26 mouse cellular contexts compared by ENCODE assay signal in the genomic region with DNA sequence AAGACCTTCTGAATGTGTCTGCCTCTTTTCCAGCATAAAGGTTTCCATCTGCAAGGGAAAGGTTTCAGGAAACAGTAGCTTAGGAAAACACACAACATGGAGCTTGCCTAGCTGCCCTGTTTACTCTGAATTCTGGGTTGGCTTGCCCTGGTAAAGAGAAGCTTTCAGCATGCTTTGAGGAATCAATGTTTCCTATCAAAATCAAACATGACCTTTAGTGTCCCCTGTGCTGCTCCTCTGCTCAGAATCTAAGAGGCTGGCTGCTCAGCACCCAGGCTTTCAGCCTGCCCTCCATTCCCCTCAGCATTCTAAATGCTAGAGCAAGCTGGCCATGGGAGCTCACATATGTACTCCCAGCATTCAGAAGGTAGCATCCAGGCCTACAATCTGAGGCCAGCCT.
DNase-seq lines count a peak whose midpoint lies in the region; ATAC-seq lines count a peak whose summit lies in the region.
"Had no signal": no experiment of that assay in that cellular context is flagged by ENCODE, and none has a peak within 500 bp of the region (broad histone marks: within the 10 kb centered on the region; RNA-seq: fewer than 3 reads in every experiment).

No protein-coding gene starts in this region.

- no peak for DNase-seq in heart, postnatal 36 days
- no peak for DNase-seq in thymus, postnatal 10 days (ENCODE audit: low spot score in 2 of 2)
- no peak for DNase-seq in layer of hippocampus, adult 9-11 months
- DNase-seq: adrenal gland, postnatal 10 days; adrenal gland, postnatal 36 days; B cell, adult 2 months; cerebellum, adult 2 months; cerebellum, adult 9-11 months; cerebellum, postnatal 25 days; forebrain, postnatal 0 days; gastrocnemius, adult 2 months; gastrocnemius, postnatal 14 days; heart, adult 18-20 months had no signal

- peaks cover 4% of the 10 kb centered on the region; the same call in 1 of the 2 replicates for H3K36me3 ChIP-seq in heart, embryonic 13.5 days
- no peaks in the 10 kb centered on the region for H3K36me3 ChIP-seq in liver, embryonic 12.5 days
- no peaks in the 10 kb centered on the region for H3K36me3 ChIP-seq in liver, embryonic 15.5 days (replicated peaks)
- H3K36me3 ChIP-seq in intestine, embryonic 15.5 days: no peaks in the 10 kb centered on the region
- H3K36me3 ChIP-seq: G1E; hindbrain, embryonic 10.5 days had no signal

- H3K4me2 ChIP-seq in heart, embryonic 13.5 days: no peak overlapping the region
- no peak overlapping the region for H3K4me2 ChIP-seq in liver, embryonic 12.5 days
- H3K4me2 ChIP-seq in liver, embryonic 15.5 days: no peak overlapping the region
- H3K4me2 ChIP-seq in intestine, embryonic 15.5 days (replicated peaks): no peak overlapping the region
- H3K4me2 ChIP-seq: embryonic facial prominence, embryonic 12.5 days; embryonic facial prominence, embryonic 15.5 days; hindbrain, embryonic 14.5 days had no signal

- no peak for ATAC-seq in heart, embryonic 13.5 days (ENCODE audit: extremely low read depth, insufficient number of reproducible peaks, low FRiP score, low TSS enrichment)
- ATAC-seq in liver, embryonic 12.5 days: peak; percentile 46
- ATAC-seq in liver, embryonic 15.5 days (ENCODE audit: insufficient read depth): peak; percentile 51
- no peak for ATAC-seq in intestine, embryonic 15.5 days
- ATAC-seq: forebrain, embryonic 14.5 days; forebrain, postnatal 0 days; hindbrain, postnatal 0 days; Patski had no signal

- H3K27me3 ChIP-seq in heart, embryonic 13.5 days (replicated peaks): no peaks in the 10 kb centered on the region
- H3K27me3 ChIP-seq in liver, embryonic 12.5 days (replicated peaks): no peaks in the 10 kb centered on the region
- no peaks in the 10 kb centered on the region for H3K27me3 ChIP-seq in liver, embryonic 15.5 days
- no peaks in the 10 kb centered on the region for H3K27me3 ChIP-seq in intestine, embryonic 15.5 days (replicated peaks)
- H3K27me3 ChIP-seq: CH12.LX; embryonic facial prominence, embryonic 12.5 days; embryonic facial prominence, embryonic 15.5 days; Patski had no signal

- peaks cover 15% of the 10 kb centered on the region for H3K4me1 ChIP-seq in heart, embryonic 13.5 days
- H3K4me1 ChIP-seq in liver, embryonic 12.5 days: no peaks in the 10 kb centered on the region
- H3K4me1 ChIP-seq in liver, embryonic 15.5 days (replicated peaks): no peaks in the 10 kb centered on the region
- H3K4me1 ChIP-seq in intestine, embryonic 15.5 days (replicated peaks): no peaks in the 10 kb centered on the region
- H3K4me1 ChIP-seq: embryonic facial prominence, embryonic 12.5 days; embryonic facial prominence, embryonic 15.5 days; hindbrain, embryonic 10.5 days had no signal

- H3K9me3 ChIP-seq in heart, embryonic 13.5 days: no peaks in the 10 kb centered on the region
- no peaks in the 10 kb centered on the region for H3K9me3 ChIP-seq in liver, embryonic 12.5 days (replicated peaks)
- no peaks in the 10 kb centered on the region for H3K9me3 ChIP-seq in liver, embryonic 15.5 days (replicated peaks)
- H3K9me3 ChIP-seq in intestine, embryonic 15.5 days: no peaks in the 10 kb centered on the region
- H3K9me3 ChIP-seq: embryonic facial prominence, embryonic 12.5 days; embryonic facial prominence, embryonic 15.5 days; G1E; hindbrain, embryonic 10.5 days had no signal

- H3K27ac ChIP-seq in heart, embryonic 13.5 days (replicated peaks): peak overlapping the region; percentile 28; the same call in 1 of the 2 replicates
- H3K27ac ChIP-seq in liver, embryonic 12.5 days: peak overlapping the region; percentile 25; the same call in 1 of the 2 replicates
- H3K27ac ChIP-seq in liver, embryonic 15.5 days (replicated peaks): no peak overlapping the region
- H3K27ac ChIP-seq in intestine, embryonic 15.5 days: no peak overlapping the region
- H3K27ac ChIP-seq: embryonic facial prominence, embryonic 12.5 days; embryonic facial prominence, embryonic 15.5 days; gastrocnemius, adult 2 months; hindbrain, embryonic 10.5 days; hindbrain, embryonic 14.5 days; hindbrain, postnatal 0 days had no signal

- no peak overlapping the region for H3K9ac ChIP-seq in heart, embryonic 13.5 days
- no peak overlapping the region for H3K9ac ChIP-seq in liver, embryonic 12.5 days
- no peak overlapping the region for H3K9ac ChIP-seq in liver, embryonic 15.5 days
- no peak overlapping the region for H3K9ac ChIP-seq in intestine, embryonic 15.5 days
- H3K9ac ChIP-seq: embryonic facial prominence, embryonic 12.5 days; embryonic facial prominence, embryonic 15.5 days; forebrain, postnatal 0 days; hindbrain, embryonic 14.5 days had no signal

- intact Hi-C loops in heart, postnatal 36 days (cut with DNase I): no loop called here

- H3K4me3 ChIP-seq in heart, embryonic 13.5 days: no peak overlapping the region
- no peak overlapping the region for H3K4me3 ChIP-seq in liver, embryonic 12.5 days
- H3K4me3 ChIP-seq in liver, embryonic 15.5 days (replicated peaks): no peak overlapping the region
- no peak overlapping the region for H3K4me3 ChIP-seq in intestine, embryonic 15.5 days (replicated peaks)
- H3K4me3 ChIP-seq: embryonic facial prominence, embryonic 12.5 days; embryonic facial prominence, embryonic 15.5 days; gastrocnemius, adult 2 months; hindbrain, embryonic 10.5 days had no signal

Comparison
In these comparisons a context has a peak if more than half of its experiments do, and no peak if none do; other contexts are left out.
1. H3K27ac ChIP-seq: peak in heart, embryonic 13.5 days (single experiment) and liver, embryonic 12.5 days (single experiment); none in liver, embryonic 15.5 days (single experiment) and intestine, embryonic 15.5 days (single experiment).
2. ATAC-seq: peak in liver, embryonic 12.5 days (single experiment) and liver, embryonic 15.5 days (single experiment); none in heart, embryonic 13.5 days (single experiment) and intestine, embryonic 15.5 days (single experiment).